Mouse (Mus musculus): Measurements from ENCODE around the gene Klhl11.

DNA sequence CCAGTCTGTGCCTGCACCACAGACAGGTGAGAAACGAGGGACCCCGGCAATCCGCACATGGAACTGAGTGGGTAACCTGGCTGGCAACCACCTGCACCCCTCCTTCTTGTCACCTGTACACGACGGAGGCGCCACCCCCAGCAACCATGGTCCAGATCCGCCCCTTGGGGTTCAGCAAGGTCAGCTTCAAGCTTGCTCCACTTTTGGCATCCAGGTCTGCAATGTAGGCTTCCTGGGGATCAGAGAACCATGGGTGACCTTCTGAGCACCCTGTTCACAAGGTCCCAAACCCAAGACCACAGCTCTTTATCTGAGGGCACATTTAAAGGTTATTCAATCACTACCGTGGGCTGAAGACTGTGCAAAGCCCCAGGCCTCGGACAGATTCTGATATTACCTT is 43.2 kb upstream of the Klhl11 start:
- TF ChIP-seq GATA1 (IDR thresholded peaks at IDR 0.05; ENCODE audit: borderline replicate concordance, low read length) (no peak), FLI1 (IDR thresholded peaks at IDR 0.05; ENCODE audit: low read length) (no peak)

Measured in megakaryocyte, embryonic 14.5 days (primary cell).